Comparison of ENCODE assay signal across 8 mouse cellular contexts in the genomic region with DNA sequence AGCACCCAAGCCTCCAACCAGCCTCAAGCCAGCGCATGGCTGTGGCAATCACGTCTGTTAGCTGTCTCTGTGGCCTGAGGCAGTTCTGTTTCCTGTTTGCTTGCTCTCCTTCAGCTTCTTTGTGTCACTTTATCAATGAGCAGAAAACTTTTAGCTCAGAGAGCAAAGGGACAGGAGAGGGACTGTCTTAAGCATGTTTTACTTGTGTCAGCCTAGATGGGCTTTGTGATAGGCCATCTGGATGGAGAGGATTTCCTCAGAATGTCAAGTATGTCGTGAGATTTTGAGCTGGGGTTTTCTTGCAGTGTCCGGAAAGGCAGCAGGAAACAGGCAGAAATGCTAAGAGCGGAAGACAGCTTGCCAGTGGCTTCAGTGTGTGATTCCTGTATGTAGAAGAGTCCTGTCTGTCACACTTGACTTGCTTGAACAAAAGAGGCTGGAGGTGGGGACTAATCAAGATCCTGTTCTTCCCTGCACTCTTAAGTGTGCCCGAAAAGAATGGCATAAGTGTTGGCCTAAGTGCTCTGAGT. TPM values are rescaled to one million over a fixed set of nuclear protein-coding genes. Genes with fewer than 3 reads are reported as not detected.
DNase-seq lines count a peak whose midpoint lies in the region; ATAC-seq lines count a peak whose summit lies in the region.

No protein-coding gene starts in this region.

- H3K36me3 ChIP-seq in midbrain, embryonic 16.5 days (ENCODE audit: control insufficient read depth, insufficient read depth, low read length): no peaks in the 10 kb centered on the region
- no peaks in the 10 kb centered on the region for H3K36me3 ChIP-seq in midbrain, embryonic 14.5 days (ENCODE audit: control insufficient read depth, insufficient read depth, low read length)
- no peaks in the 10 kb centered on the region for H3K36me3 ChIP-seq in heart, embryonic 14.5 days (ENCODE audit: control insufficient read depth, insufficient read depth, low read length)
- no peaks in the 10 kb centered on the region for H3K36me3 ChIP-seq in liver, embryonic 11.5 days (ENCODE audit: control insufficient read depth, insufficient read depth, low read length)

- no peak overlapping the region for H3K4me3 ChIP-seq in midbrain, embryonic 16.5 days (ENCODE audit: low read depth, low read length)
- no peak overlapping the region for H3K4me3 ChIP-seq in midbrain, embryonic 14.5 days (replicated peaks; ENCODE audit: low read depth, low read length)
- H3K4me3 ChIP-seq in heart, embryonic 14.5 days (ENCODE audit: control insufficient read depth in 1 of 2, insufficient read depth in 1 of 2, low read depth in 1 of 2, low read length in 2 of 2): no peak overlapping the region
- no peak overlapping the region for H3K4me3 ChIP-seq in liver, embryonic 11.5 days (ENCODE audit: low read depth, low read length)

- peaks cover 2% of the 10 kb centered on the region; the same call in 1 of the 2 replicates for H3K4me1 ChIP-seq in midbrain, embryonic 16.5 days (ENCODE audit: control insufficient read depth, insufficient read depth, low read length)
- no peaks in the 10 kb centered on the region for H3K4me1 ChIP-seq in midbrain, embryonic 14.5 days (ENCODE audit: control insufficient read depth, insufficient read depth, low read length)
- peaks cover 5 to 16% of the 10 kb centered on the region in 2 experiments for H3K4me1 ChIP-seq in heart, embryonic 14.5 days (ENCODE audit: control insufficient read depth in 2 of 2, insufficient read depth in 2 of 2, low read length in 2 of 2)
- peaks cover 26% of the 10 kb centered on the region for H3K4me1 ChIP-seq in liver, embryonic 11.5 days (replicated peaks; ENCODE audit: control insufficient read depth, insufficient read depth, low read length)

- 50% methylated on average over 6 of the region's 6 CpGs for WGBS in midbrain, embryonic 16.5 days
- 51% methylated on average over 6 of the region's 6 CpGs for WGBS in midbrain, embryonic 14.5 days
- 27% methylated on average over 6 of the region's 6 CpGs for WGBS in heart, embryonic 14.5 days
- WGBS in liver, embryonic 11.5 days: 33% methylated on average over 6 of the region's 6 CpGs

- H3K9me3 ChIP-seq in midbrain, embryonic 16.5 days (replicated peaks; ENCODE audit: control insufficient read depth, low read length, poor library complexity, severe bottlenecking): no peaks in the 10 kb centered on the region
- H3K9me3 ChIP-seq in midbrain, embryonic 14.5 days (ENCODE audit: control insufficient read depth, low read length): no peaks in the 10 kb centered on the region
- no peaks in the 10 kb centered on the region for H3K9me3 ChIP-seq in heart, embryonic 14.5 days (ENCODE audit: control insufficient read depth, low read length)
- no peaks in the 10 kb centered on the region for H3K9me3 ChIP-seq in liver, embryonic 11.5 days (ENCODE audit: control insufficient read depth, low read length)

- H3K9ac ChIP-seq in midbrain, embryonic 16.5 days (ENCODE audit: low read depth, low read length): no peak overlapping the region
- no peak overlapping the region for H3K9ac ChIP-seq in midbrain, embryonic 14.5 days (replicated peaks; ENCODE audit: low read length)
- 0 out of 2 replicates have a peak overlapping the region, but pooled peaks have one; percentile 6 for H3K9ac ChIP-seq in heart, embryonic 14.5 days (ENCODE audit: low read length)
- no peak overlapping the region for H3K9ac ChIP-seq in liver, embryonic 11.5 days (ENCODE audit: low read depth, low read length)

- peak overlapping the region; percentile 33; the same call in 1 of the 2 replicates for H3K27ac ChIP-seq in midbrain, embryonic 16.5 days (ENCODE audit: low read length)
- H3K27ac ChIP-seq in midbrain, embryonic 14.5 days (replicated peaks; ENCODE audit: low read depth, low read length): no peak overlapping the region
- H3K27ac ChIP-seq in heart, embryonic 14.5 days (replicated peaks in 1 of 2; ENCODE audit: control insufficient read depth in 1 of 2, insufficient read depth in 1 of 2, low read depth in 2 of 2, low read length in 2 of 2): peak overlapping the region; percentile 75 to 88
- H3K27ac ChIP-seq in liver, embryonic 11.5 days (ENCODE audit: low read depth, low read length): peak overlapping the region; percentile 68

- H3K27me3 ChIP-seq in midbrain, embryonic 16.5 days (ENCODE audit: control insufficient read depth, insufficient read depth, low read depth, low read length): no peaks in the 10 kb centered on the region
- no peaks in the 10 kb centered on the region for H3K27me3 ChIP-seq in midbrain, embryonic 14.5 days (ENCODE audit: control insufficient read depth, insufficient read depth, low read length)
- H3K27me3 ChIP-seq in heart, embryonic 14.5 days (ENCODE audit: control insufficient read depth, insufficient read depth, low read length): no peaks in the 10 kb centered on the region
- H3K27me3 ChIP-seq in liver, embryonic 11.5 days (replicated peaks; ENCODE audit: control insufficient read depth, insufficient read depth, low read length): no peaks in the 10 kb centered on the region

- no peak for ATAC-seq in midbrain, embryonic 16.5 days
- no peak for ATAC-seq in midbrain, embryonic 14.5 days (ENCODE audit: low FRiP score, low TSS enrichment)
- ATAC-seq in heart, embryonic 14.5 days (ENCODE audit: insufficient number of reproducible peaks, insufficient read depth, low FRiP score, low read depth): no peak
- ATAC-seq in liver, embryonic 11.5 days (replicated peaks; ENCODE audit: low FRiP score): peak; percentile 39
- peak; percentile 65 for ATAC-seq in neutrophil, adult 5-6 weeks (ENCODE audit: extremely low read depth, insufficient number of reproducible peaks, low FRiP score, poor library complexity, severe bottlenecking)

- no peak overlapping the region for H3K4me2 ChIP-seq in midbrain, embryonic 16.5 days (ENCODE audit: low read length)
- H3K4me2 ChIP-seq in midbrain, embryonic 14.5 days (ENCODE audit: low read length): no peak overlapping the region
- H3K4me2 ChIP-seq in heart, embryonic 14.5 days (ENCODE audit: low read length): no peak overlapping the region
- H3K4me2 ChIP-seq in liver, embryonic 11.5 days: peak overlapping the region; percentile 31

- DNase-seq in midbrain, embryonic 14.5 days: no peak
- no peak for DNase-seq in liver, embryonic 11.5 days (ENCODE audit: low spot score)
- DNase-seq in ovary, postnatal 36 days (ENCODE audit: low spot score): no peak
- DNase-seq in right cerebral cortex, adult 18-20 months: no peak
- no peak for DNase-seq in testis, postnatal 14 days (ENCODE audit: low spot score)

RNA-seq across cellular contexts. Expression of a gene that starts 46.9 kb away (rescaled TPM):
- 27.5 and 29.0 TPM in 2 replicates for polyA plus RNA-seq in midbrain, embryonic 16.5 days (2015; fragmentation: Nextera tagmentation; extraction: Ambion mirVana)
- 24.9 and 38.9 TPM in 2 replicates for polyA plus RNA-seq in midbrain, embryonic 14.5 days (2014; fragmentation: Nextera tagmentation; extraction: Ambion mirVana)
- polyA plus RNA-seq in heart, embryonic 14.5 days (2014; fragmentation: Nextera tagmentation; extraction: Ambion mirVana): 16.9 and 20.7 TPM in 2 replicates
- polyA plus RNA-seq in liver, embryonic 11.5 days (2014; fragmentation: Nextera tagmentation; extraction: Ambion mirVana): 26.2 and 28.3 TPM in 2 replicates
- 141 and 156 TPM in 2 replicates for total RNA-seq in neutrophil, adult 5-6 weeks (2017)

Comparison
In these comparisons a context has a peak if more than half of its experiments do, and no peak if none do; other contexts are left out.
1. ATAC-seq: peak in liver, embryonic 11.5 days (single experiment) and neutrophil, adult 5-6 weeks (single experiment); none in midbrain, embryonic 16.5 days (single experiment), midbrain, embryonic 14.5 days (single experiment) and heart, embryonic 14.5 days (single experiment).